Mouse (Mus musculus): ENCODE measurements at regions not wholly inside any gene's neighbourhood (a gene's known extent, or its start where the extent isn't known, plus 50 kb on each side); places are given as distances from the start of the nearest gene placed in this dataset.
"Not testable (repeated sequence)": the region's sequence is repeated elsewhere in the genome, so short reads cannot be mapped to it uniquely, and the experiment has no call there.

GRCm38 (mm10) chr6:20555320-20555883, 659.9 kb upstream of the Kcnd2 start:
- intact Hi-C loops (cut with DNase I), result no loop called here
- no peak for DNase-seq

DNA sequence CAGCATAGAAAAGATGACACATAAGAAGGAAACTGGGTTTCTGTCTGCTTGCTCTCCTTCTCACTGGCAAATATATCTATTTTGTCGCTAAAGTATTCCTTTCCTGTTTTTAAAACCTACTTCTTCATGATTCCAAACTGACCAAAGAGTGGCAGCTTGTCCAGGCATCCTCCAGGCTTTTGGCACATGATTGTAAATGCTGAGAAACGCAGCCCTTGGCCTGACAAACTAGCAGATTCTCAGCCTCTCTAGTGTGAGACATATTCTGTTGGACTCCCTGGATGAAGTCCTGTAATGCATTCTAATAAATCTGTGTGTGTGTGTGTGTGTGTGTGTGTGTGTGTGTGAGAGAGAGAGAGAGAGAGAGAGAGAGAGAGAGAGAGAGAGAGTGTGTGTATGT, 642.7 kb upstream of the Kcnd2 start:
- DNase-seq, result no peak
- intact Hi-C loops (cut with DNase I), result no loop called here

GRCm38 (mm10) chr6:20574734-20575133, 640.6 kb upstream of the Kcnd2 start:
- intact Hi-C loops (cut with DNase I), result no loop called here
- no peak for DNase-seq

- intact Hi-C loops (cut with DNase I), result no loop called here
- peak; percentile 2 for DNase-seq
Observed at GRCm38 (mm10) chr6:20598783-20599182, 616.5 kb upstream of the Kcnd2 start.

DNA sequence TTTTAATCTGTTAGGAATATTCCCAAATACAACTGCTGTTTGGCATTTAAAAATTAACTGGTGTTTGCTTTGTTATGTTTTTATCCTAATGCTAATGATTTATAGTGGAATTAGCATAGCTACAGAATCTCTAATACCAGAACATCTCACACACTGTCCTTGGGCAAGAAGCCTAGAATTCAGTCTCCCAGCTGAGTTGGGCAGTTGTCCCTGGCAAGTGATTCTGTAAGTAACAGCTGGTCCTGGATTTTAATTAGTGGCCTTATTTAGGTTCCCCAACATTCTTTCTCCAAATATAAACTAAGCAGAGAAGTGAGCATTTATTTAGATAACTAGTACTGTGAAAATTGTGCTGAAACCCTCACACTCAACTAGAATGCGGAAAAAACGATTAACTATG, 611.1 kb upstream of the Kcnd2 start:
- intact Hi-C loops (cut with DNase I), result no loop called here

GRCm38 (mm10) chr6:20620476-20620875, 594.8 kb upstream of the Kcnd2 start:
- intact Hi-C loops (cut with DNase I), result no loop called here
- no peak for DNase-seq

More for the DNA sequence above, 611.1 kb upstream of the Kcnd2 start:
- DNase-seq, result peak; percentile 74

GRCm38 (mm10) chr6:20626382-20626781, 588.9 kb upstream of the Kcnd2 start:
- no peak for DNase-seq
- intact Hi-C loops (cut with DNase I), result no loop called here

- intact Hi-C loops (cut with DNase I), result no loop called here
- no peak for DNase-seq
Observed at GRCm38 (mm10) chr6:20627071-20627470, 588.2 kb upstream of the Kcnd2 start.

DNA sequence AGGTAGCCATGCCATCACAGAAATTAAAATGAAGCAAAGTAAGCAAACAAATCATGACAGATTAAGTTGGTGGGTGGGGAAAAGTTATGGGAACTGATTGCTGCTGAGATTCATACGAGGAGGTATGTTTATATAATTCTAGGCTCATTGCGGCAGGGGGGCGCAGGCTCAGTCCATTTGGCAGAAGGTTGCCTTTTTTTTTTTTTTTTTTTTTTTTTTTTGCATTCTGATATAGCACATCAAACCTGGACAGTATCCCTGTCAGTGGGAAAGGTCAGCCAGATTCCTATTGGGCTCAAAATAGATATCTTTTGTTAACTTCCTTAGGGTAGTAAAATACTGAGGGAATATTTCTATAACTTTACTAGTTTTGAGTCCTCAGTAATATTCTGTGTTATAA, 575.0 kb upstream of the Kcnd2 start:
- intact Hi-C loops (cut with DNase I), result no loop called here
- peak; percentile 60 for DNase-seq

- intact Hi-C loops (cut with DNase I), result no loop called here
- DNase-seq, result peak; percentile 78
Observed at GRCm38 (mm10) chr6:20641375-20641774, 573.9 kb upstream of the Kcnd2 start.

- peak; percentile 24 for DNase-seq
- intact Hi-C loops (cut with DNase I), result no loop called here
Observed at GRCm38 (mm10) chr6:20641851-20642250, 573.5 kb upstream of the Kcnd2 start.

DNA sequence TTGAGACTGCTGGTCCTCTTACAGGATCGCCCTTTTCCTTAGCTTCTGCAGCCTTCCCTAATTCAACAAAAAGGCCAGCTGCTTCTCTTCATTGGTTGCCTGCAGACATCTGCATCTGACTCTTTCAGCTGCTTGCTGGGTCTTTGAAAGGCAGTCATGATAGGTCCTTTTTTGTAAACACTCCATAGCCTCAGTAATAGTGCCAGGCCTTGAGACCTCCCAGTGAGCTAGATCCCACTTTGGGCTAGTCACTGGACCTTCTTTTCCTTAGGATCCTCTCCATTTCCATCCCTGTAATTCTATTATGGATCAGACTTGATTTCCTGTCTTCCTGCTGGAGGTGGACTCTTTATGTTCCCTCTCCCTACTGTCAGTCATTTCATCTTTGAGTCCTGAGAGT, 558.3 kb upstream of the Kcnd2 start:
- intact Hi-C loops (cut with DNase I), result no loop called here

DNA sequence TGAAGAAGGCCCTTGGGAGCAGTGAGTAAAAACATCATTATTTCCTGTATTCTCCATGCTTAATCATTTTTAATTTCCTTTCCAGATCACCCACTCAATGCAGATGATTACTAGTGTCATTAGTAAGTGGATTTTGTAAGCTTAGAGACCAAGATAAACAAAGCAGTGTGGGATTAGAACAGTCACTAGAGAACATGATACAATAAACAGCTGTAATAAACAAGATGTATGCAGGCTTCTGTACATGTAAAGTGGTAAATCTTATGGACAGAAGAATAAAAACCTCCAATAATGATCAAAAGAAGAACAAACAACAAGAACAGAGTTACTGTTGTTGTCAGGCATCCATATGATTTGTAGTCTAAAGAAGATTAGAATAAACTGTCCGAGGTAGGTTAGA, 542.1 kb upstream of the Kcnd2 start:
- DNase-seq, result no peak
- intact Hi-C loops (cut with DNase I), result no loop called here

More for the DNA sequence above, 558.3 kb upstream of the Kcnd2 start:
- DNase-seq, result no peak

GRCm38 (mm10) chr6:20686447-20687238, 528.7 kb upstream of the Kcnd2 start:
- intact Hi-C loops (cut with DNase I); DNase-seq: not testable (repeated sequence)

GRCm38 (mm10) chr6:20687239-20687575, 528.1 kb upstream of the Kcnd2 start:
- DNase-seq; intact Hi-C loops (cut with DNase I): not testable (repeated sequence)

DNA sequence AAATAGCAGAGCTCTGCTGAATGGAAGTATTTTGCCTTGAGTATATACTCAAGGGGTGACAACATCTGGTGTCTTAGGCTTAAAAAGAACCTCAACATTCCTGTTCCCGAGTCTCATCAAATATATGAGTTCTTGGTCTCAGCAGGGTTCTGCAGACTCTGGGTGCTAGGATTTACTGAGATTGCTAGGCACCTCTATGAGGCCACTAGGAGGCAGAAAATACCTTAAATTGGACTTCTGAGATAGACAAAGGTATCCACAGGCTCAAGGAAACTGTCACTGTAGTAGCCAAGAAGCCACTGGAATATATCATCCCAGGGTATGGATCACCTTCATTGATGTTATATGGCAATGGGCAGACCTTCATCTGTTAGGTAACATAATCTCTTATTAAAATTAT, 489.4 kb upstream of the Kcnd2 start:
- intact Hi-C loops (cut with DNase I), result no loop called here
- DNase-seq, result no peak

DNA sequence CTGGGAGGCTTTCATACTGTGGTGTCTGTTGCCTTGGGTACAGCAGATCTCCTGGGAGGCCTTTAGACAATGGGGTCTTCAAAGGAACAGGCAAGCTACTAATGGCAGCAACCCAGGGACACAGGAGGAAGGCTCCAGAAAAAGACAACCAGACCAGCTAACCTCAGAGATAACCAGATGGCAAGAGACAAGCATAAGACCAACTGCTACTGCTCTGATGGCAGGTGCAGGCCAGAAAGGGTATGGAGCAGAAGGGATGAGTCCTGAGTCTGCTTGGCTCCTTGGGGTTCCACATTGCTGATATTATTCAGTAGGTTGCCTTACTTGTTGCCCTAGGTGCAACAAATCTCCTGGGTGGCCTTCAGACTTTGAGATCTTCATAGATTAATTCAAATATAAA, 476.2 kb upstream of the Kcnd2 start:
- intact Hi-C loops (cut with DNase I), result no loop called here
- DNase-seq, result no peak

GRCm38 (mm10) chr6:20740406-20740805, 474.9 kb upstream of the Kcnd2 start:
- intact Hi-C loops (cut with DNase I), result no loop called here
- no peak for DNase-seq

GRCm38 (mm10) chr6:20741240-20741639, 474.1 kb upstream of the Kcnd2 start:
- no peak for DNase-seq
- intact Hi-C loops (cut with DNase I), result no loop called here

GRCm38 (mm10) chr6:20757240-20757639, 458.1 kb upstream of the Kcnd2 start:
- peak; percentile 13 for DNase-seq
- intact Hi-C loops (cut with DNase I), result no loop called here

GRCm38 (mm10) chr6:20761300-20761699, 454.0 kb upstream of the Kcnd2 start:
- no peak for DNase-seq
- intact Hi-C loops (cut with DNase I), result no loop called here

DNA sequence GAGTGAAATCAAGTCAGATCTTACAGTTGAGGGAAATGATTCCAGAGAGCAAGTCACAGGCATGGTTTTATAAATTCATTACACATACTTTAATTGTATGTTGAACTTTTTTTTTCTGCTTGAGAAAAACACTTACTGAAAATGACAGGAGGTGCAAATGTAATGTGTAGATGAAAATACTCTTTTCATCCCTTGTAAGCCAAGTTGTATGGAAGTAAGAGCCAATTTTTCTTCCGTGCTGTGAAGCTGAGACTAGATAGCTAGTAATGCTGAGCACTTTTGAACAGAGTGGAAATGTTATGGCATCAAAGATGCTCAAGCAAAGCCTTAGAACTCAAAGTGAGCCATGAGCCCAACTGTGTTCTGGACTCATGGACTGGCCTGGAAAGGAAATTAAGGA, 439.4 kb upstream of the Kcnd2 start:
- intact Hi-C loops (cut with DNase I), result no loop called here

More for the DNA sequence above, 439.4 kb upstream of the Kcnd2 start:
- no peak for DNase-seq
